Mouse (Mus musculus) embryo, embryonic 10 days (tissue): ENCODE results near the gene Gm10721.
"Not testable (repeated sequence)": the region's sequence is repeated elsewhere in the genome, so short reads cannot be mapped to it uniquely, and the experiment has no call there.

Experiments
- DNase-seq: peaks from one replicate; pipeline ENCODE4 v3.0.0-alpha.2; 2015; ENCODE audit warnings: low spot score

Gm10721 gene

DNA sequence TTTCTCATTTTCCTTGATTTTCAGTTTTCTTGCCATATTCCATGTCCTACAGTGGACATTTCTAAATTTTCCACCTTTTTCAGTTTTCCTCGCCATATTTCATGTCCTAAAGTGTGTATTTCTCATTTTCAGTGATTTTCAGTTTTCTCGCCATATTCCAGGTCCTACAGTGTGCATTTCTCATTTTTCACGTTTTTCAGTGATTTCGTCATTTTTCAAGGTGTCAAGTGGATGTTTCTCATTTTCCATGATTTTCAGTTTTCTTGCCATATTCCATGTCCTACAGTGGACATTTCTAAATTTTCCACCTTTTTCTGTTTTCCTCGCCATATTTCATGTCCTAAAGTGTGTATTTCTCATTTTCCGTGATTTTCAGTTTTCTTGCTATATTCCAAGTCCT, 12.7 kb downstream of the Gm10721 start:
- DNase-seq: not testable (repeated sequence)

DNA sequence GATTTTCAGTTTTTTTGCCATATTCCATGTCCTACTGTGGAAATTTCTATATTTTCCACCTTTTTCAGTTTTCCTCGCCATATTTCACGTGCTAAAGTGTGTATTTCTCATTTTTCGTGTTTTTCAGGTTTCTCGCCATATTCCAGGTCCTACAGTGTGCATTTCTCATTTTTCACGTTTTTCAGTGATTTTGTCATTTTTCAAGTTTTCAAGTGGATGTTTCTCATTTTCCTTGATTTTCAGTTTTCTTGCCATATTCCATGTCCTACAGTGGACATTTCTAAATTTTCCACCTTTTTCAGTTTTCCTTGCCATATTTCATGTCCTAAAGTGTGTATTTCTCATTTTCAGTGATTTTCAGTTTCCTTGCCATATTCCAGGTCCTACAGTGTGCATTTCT, 13.2 kb downstream of the Gm10721 start:
- DNase-seq: not testable (repeated sequence)

DNA sequence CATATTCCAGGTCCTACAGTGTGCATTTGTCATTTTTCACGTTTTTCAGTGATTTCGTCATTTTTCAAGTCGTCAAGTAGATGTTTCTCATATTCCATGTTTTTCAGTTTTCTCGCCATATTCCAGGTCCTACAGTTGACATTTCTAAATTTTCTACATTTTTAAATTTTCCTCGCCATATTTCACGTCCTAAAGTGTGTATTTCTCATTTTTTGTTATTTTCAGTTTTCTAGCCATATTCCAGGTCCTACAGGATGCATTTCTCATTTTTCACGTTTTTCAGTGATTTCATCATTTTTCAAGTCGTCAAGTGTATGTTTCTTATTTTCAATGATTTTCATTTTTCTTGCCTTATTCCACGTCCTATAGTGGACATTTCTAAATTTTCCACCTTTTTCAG, 13.8 kb downstream of the Gm10721 start:
- DNase-seq: not testable (repeated sequence)

DNA sequence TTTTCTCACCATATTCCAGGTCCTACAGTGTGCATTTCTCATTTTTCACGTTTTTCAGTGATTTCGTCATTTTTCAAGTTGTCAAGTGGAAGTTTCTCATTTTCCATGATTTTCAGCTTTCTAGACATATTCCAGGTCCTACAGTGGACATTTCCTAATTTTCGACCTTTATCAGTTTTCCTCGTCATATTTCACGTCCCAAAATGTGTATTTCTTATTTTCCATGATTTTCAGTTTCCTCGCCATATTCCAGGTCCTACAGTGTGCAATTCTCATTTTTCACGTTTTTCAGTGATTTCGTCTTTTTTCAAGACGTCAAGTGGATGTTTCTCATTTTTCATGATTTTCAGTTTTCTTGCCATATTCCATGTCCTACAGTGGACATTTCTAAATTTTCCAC, 14.3 kb downstream of the Gm10721 start:
- DNase-seq: peak; percentile 63

DNA sequence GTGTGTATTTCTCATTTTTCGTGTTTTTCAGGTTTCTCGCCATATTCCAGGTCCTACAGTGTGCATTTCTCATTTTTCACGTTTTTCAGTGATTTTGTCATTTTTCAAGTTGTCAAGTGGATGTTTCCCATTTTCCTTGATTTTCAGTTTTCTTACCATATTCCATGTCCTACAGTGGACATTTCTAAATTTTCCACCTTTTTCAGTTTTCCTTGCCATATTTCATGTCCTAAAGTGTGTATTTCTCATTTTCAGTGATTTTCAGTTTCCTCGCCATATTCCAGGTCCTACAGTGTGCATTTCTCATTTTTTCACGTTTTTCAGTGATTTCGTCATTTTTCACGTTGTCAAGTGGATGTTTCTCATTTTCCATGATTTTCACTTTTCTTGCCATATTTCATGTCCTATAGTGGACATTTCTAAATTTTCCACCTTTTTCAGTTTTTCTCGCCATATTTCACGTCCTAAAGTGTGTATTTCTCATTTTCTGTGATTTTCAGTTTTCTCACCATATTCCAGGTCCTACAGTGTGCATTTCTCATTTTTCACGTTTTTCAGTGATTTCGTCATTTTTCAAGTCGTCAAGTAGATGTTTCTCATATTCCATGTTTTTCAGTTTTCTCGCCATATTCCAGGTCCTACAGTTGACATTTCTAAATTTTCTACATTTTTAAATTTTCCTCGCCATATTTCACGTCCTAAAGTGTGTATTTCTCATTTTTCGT, 16.5 kb downstream of the Gm10721 start:
- DNase-seq: not testable (repeated sequence)

DNA sequence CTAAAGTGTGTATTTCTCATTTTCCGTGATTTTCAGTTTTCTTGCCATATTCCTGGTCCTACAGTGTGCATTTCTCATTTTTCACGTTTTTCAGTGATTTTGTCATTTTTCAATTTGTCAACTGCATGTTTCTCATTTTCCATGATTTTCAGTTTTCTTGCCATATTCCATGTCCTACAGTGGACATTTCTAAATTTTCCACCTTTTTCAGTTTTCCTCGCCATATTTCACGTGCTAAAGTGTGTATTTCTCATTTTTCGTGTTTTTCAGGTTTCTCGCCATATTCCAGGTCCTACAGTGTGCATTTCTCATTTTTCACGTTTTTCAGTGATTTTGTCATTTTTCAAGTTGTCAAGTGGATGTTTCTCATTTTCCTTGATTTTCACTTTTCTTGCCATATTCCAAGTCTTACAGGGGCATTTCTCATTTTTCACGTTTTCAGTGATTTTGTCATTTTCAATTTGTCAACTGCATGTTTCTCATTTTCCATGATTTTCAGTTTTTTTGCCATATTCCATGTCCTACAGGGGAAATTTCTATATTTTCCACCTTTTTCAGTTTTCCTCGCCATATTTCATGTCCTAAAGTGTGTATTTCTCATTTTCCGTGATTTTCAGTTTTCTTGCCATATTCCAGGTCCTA, 17.9 kb downstream of the Gm10721 start:
- DNase-seq: peak; percentile 88

DNA sequence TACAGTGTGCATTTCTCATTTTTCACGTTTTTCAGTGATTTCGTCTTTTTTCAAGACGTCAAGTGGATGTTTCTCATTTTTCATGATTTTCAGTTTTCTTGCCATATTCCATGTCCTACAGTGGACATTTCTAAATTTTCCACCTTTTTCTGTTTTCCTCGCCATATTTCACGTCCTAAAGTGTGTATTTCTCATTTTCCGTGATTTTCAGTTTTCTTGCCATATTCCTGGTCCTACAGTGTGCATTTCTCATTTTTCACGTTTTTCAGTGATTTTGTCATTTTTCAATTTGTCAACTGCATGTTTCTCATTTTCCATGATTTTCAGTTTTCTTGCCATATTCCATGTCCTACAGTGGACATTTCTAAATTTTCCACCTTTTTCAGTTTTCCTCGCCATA, 21.4 kb downstream of the Gm10721 start, which contains the start of gene Gm17535:
Gene Gm17535, plus strand, starts transcription at position 301 of the 400 bp plus-strand sequence.
- not testable (repeated sequence) for DNase-seq

DNA sequence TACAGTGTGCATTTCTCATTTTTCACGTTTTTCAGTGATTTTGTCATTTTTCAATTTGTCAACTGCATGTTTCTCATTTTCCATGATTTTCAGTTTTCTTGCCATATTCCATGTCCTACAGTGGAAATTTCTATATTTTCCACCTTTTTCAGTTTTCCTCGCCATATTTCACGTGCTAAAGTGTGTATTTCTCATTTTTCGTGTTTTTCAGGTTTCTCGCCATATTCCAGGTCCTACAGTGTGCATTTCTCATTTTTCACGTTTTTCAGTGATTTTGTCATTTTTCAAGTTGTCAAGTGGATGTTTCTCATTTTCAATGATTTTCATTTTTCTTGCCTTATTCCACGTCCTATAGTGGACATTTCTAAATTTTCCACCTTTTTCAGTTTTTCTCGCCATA, 23.6 kb downstream of the Gm10721 start, which contains the start of gene Gm10715:
Gene Gm10715, plus strand, starts transcription at position 301 of the 400 bp plus-strand sequence.
- DNase-seq: not testable (repeated sequence)

DNA sequence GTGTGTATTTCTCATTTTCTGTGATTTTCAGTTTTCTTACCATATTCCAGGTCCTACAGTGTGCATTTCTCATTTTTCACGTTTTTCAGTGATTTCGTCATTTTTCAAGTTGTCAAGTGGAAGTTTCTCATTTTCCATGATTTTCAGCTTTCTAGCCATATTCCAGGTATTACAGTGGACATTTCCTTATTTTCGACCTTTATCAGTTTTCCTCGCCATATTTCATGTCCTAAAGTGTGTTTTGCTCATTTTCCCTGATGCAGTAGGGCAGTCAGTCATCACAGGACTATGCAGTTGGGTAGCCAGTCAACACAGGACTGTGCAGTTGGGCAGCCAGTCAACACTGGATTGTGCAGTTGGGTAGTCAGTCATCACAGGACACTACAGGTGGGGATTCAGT, 25.2 kb downstream of the Gm10721 start:
- DNase-seq: not testable (repeated sequence)
